ENCODE assay signal across 19 mouse cellular contexts in genomic region chr16:54091061-54091765, GRCm38 (mm10).
DNase-seq lines count a peak whose midpoint lies in the region; ATAC-seq and TF ChIP-seq lines count a peak whose summit lies in the region.
"Had no signal": no experiment of that assay in that cellular context is flagged by ENCODE, and none has a peak within 500 bp of the region (broad histone marks: within the 10 kb centered on the region; RNA-seq: fewer than 3 reads in every experiment).

No protein-coding gene starts in this region.

- no peak overlapping the region for H3K9ac ChIP-seq in forebrain, embryonic 15.5 days (replicated peaks)
- H3K9ac ChIP-seq in forebrain, embryonic 11.5 days (ENCODE audit: low read length) = no peak overlapping the region
- H3K9ac ChIP-seq: embryonic facial prominence, embryonic 13.5 days; embryonic facial prominence, embryonic 15.5 days; forebrain, embryonic 12.5 days had no signal

- no peaks in the 10 kb centered on the region for H3K36me3 ChIP-seq in forebrain, embryonic 15.5 days
- no peaks in the 10 kb centered on the region for H3K36me3 ChIP-seq in forebrain, embryonic 11.5 days (ENCODE audit: control insufficient read depth, insufficient read depth, low read length)
- H3K36me3 ChIP-seq: embryonic facial prominence, embryonic 13.5 days; embryonic facial prominence, embryonic 15.5 days; forebrain, embryonic 12.5 days had no signal

- no peaks in the 10 kb centered on the region for H3K4me1 ChIP-seq in forebrain, embryonic 15.5 days
- H3K4me1 ChIP-seq in forebrain, embryonic 11.5 days (replicated peaks; ENCODE audit: control insufficient read depth, insufficient read depth, low read length) = no peaks in the 10 kb centered on the region
- H3K4me1 ChIP-seq: embryonic facial prominence, embryonic 13.5 days; embryonic facial prominence, embryonic 15.5 days; forebrain, embryonic 12.5 days had no signal

- peak; percentile 53 for ATAC-seq in forebrain, embryonic 15.5 days (replicated peaks)
- no peak for ATAC-seq in forebrain, embryonic 11.5 days (replicated peaks; ENCODE audit: low FRiP score)

- TF ChIP-seq CTCF in brain, embryonic 14.5 days (IDR thresholded peaks at IDR 0.05; ENCODE audit: borderline replicate concordance, extremely low read depth, insufficient read depth, insufficient read length) = no peak

- TF ChIP-seq POLR2A in brain, embryonic 14.5 days (IDR thresholded peaks at IDR 0.05; ENCODE audit: borderline replicate concordance, extremely low read depth, insufficient read depth, insufficient read length, poor library complexity, severe bottlenecking) = no peak

- H3K4me2 ChIP-seq in forebrain, embryonic 15.5 days (replicated peaks) = no peak overlapping the region
- H3K4me2 ChIP-seq in forebrain, embryonic 11.5 days (ENCODE audit: low read depth, low read length, severe bottlenecking) = no peak overlapping the region
- H3K4me2 ChIP-seq: embryonic facial prominence, embryonic 13.5 days; embryonic facial prominence, embryonic 15.5 days; forebrain, embryonic 12.5 days had no signal

- WGBS in forebrain, embryonic 15.5 days = 80% methylated on average over 2 of the region's 2 CpGs
- WGBS in forebrain, embryonic 11.5 days = 84% methylated on average over 2 of the region's 2 CpGs

- H3K27me3 ChIP-seq in forebrain, embryonic 15.5 days = no peaks in the 10 kb centered on the region
- H3K27me3 ChIP-seq in forebrain, embryonic 11.5 days (ENCODE audit: control insufficient read depth, insufficient read depth, low read length) = no peaks in the 10 kb centered on the region
- H3K27me3 ChIP-seq: embryonic facial prominence, embryonic 13.5 days; embryonic facial prominence, embryonic 15.5 days; forebrain, embryonic 12.5 days had no signal

- DNase-seq in forebrain, embryonic 11.5 days (ENCODE audit: low spot score) = no peak
- DNase-seq in brain, adult 2 months (ENCODE audit: low read depth, low spot score) = peak; percentile 2
- peak; percentile 75 for DNase-seq in brain, embryonic 14.5 days (ENCODE audit: low read depth)
- DNase-seq in kidney, postnatal 14 days = no peak
- DNase-seq: adrenal gland, adult 2 months; adrenal gland, postnatal 10 days; adrenal gland, postnatal 25 days; cerebellum, adult 11 months; cerebellum, adult 18-20 months; cerebellum, adult 8-10 months; cerebellum, adult 9-11 months; cerebellum, postnatal 14 days; cerebellum, postnatal 36 days; embryo, embryonic 11 days had no signal

- no peak overlapping the region for H3K4me3 ChIP-seq in forebrain, embryonic 15.5 days
- H3K4me3 ChIP-seq in forebrain, embryonic 11.5 days (ENCODE audit: low read depth, low read length) = no peak overlapping the region
- H3K4me3 ChIP-seq: embryonic facial prominence, embryonic 13.5 days; embryonic facial prominence, embryonic 15.5 days; erythroblast, embryonic 14.5 days; forebrain, embryonic 12.5 days had no signal

- H3K27ac ChIP-seq in forebrain, embryonic 15.5 days (replicated peaks) = peak overlapping the region; percentile 31; the same call in 1 of the 2 replicates
- no peak overlapping the region for H3K27ac ChIP-seq in forebrain, embryonic 11.5 days (ENCODE audit: low read depth, low read length)
- H3K27ac ChIP-seq: embryonic facial prominence, embryonic 13.5 days; embryonic facial prominence, embryonic 15.5 days; forebrain, embryonic 12.5 days had no signal

- no peaks in the 10 kb centered on the region for H3K9me3 ChIP-seq in forebrain, embryonic 15.5 days
- no peaks in the 10 kb centered on the region for H3K9me3 ChIP-seq in forebrain, embryonic 11.5 days (ENCODE audit: control insufficient read depth, low read length)
- H3K9me3 ChIP-seq: embryonic facial prominence, embryonic 13.5 days; embryonic facial prominence, embryonic 15.5 days; forebrain, embryonic 12.5 days had no signal

Comparison
In these comparisons a context has a peak if more than half of its experiments do, and no peak if none do; other contexts are left out.
1. DNase-seq: peak in brain, adult 2 months (single experiment) and brain, embryonic 14.5 days (single experiment); none in forebrain, embryonic 11.5 days (single experiment) and kidney, postnatal 14 days (single experiment).